Mouse (Mus musculus): Measurements from ENCODE around the gene Gm21773. TPM values are rescaled to one million over a fixed set of nuclear protein-coding genes. Genes with fewer than 3 reads are reported as not detected.
"Not testable (repeated sequence)": the region's sequence is repeated elsewhere in the genome, so short reads cannot be mapped to it uniquely, and the experiment has no call there.

Gm21773 gene
- polyA plus RNA-seq (2015; fragmentation: Nextera tagmentation; extraction: Ambion mirVana), result not detected in 2 replicates

GRCm38 (mm10) chrY:25309260-25309659 is at the start of gene Gm21773:
TSS of gene Gm21773 (minus strand) at chrY:25309360.
- H3K36me3 ChIP-seq; ATAC-seq (ENCODE audit: insufficient number of reproducible peaks, low FRiP score, low TSS enrichment, low read depth); H3K27ac ChIP-seq (replicated peaks); H3K27me3 ChIP-seq; H3K4me3 ChIP-seq (replicated peaks); H3K4me1 ChIP-seq; H3K4me2 ChIP-seq (replicated peaks); H3K9ac ChIP-seq; H3K9me3 ChIP-seq (replicated peaks): not testable (repeated sequence)
- WGBS, result no CpG with 5 or more reads among the region's 2 CpGs
